Mouse (Mus musculus) CH12.LX (cell line): ENCODE results near the gene Tmed2. TPM values are rescaled to one million over a fixed set of nuclear protein-coding genes. Genes with fewer than 3 reads are reported as not detected.

Experiments
- DNase-seq: peaks from one replicate; pipeline ENCODE4 v3.0.0-alpha.2; 2013; ENCODE audit errors: extremely low read depth
- H3K27ac ChIP-seq: 2 replicates; pipeline ENCODE4 v1.5.1; 2012; ENCODE audit warnings: low read depth, mild to moderate bottlenecking, control low read depth, moderate library complexity; ENCODE audit not compliant: insufficient read depth
- H3K27me3 ChIP-seq: replicated peaks from 2 replicates; pipeline ENCODE3; 2012; ENCODE audit warnings: inconsistent platforms
- H3K36me3 ChIP-seq, 2 experiments: replicated peaks in 1 of 2; 2 replicates each; pipeline versions ENCODE3 to v1.6.1; 2012; ENCODE audit warnings: inconsistent platforms in 1 of 2, low read length in 1 of 2, mild to moderate bottlenecking in 1 of 2, mixed read lengths in 1 of 2, moderate library complexity in 1 of 2; ENCODE audit not compliant: control insufficient read depth in 1 of 2, insufficient read depth in 1 of 2
- H3K4me1 ChIP-seq, 2 experiments: 2 replicates each; pipeline ENCODE4 v1.6.1; 2012; ENCODE audit warnings: inconsistent platforms in 1 of 2, moderate library complexity in 1 of 2; ENCODE audit not compliant: insufficient read depth in 2 of 2, control insufficient read depth in 1 of 2
- H3K4me2 ChIP-seq: 2 replicates; pipeline ENCODE4 v1.6.1; 2012; ENCODE audit warnings: low read depth, mild to moderate bottlenecking, control low read depth; ENCODE audit not compliant: poor library complexity, insufficient read depth, severe bottlenecking
- H3K4me3 ChIP-seq, 3 experiments: fragments of 150-350 bp in 1 of 3; sonication (generic) in 1 of 3; replicated peaks in 1 of 3; 2 replicates each; pipeline versions ENCODE3 to v1.5.1; 2011 to 2012; ENCODE audit warnings: low read depth in 2 of 3, low read length in 2 of 3, mild to moderate bottlenecking in 2 of 3, moderate library complexity in 2 of 3, control low read depth in 1 of 3, improper control_type of control experiment in 1 of 3, inconsistent platforms in 1 of 3, mixed read lengths in 1 of 3; ENCODE audit not compliant: poor library complexity in 1 of 3
- H3K79me2 ChIP-seq: replicated peaks from 2 replicates; pipeline ENCODE4 v1.6.1; 2012; ENCODE audit warnings: mild to moderate bottlenecking, moderate library complexity; ENCODE audit not compliant: control insufficient read depth, poor library complexity, insufficient read depth, severe bottlenecking; ENCODE audit errors: extremely low read depth
- H3K9ac ChIP-seq: 2 replicates; pipeline ENCODE4 v1.6.1; 2012; ENCODE audit warnings: low read depth, mild to moderate bottlenecking, control low read depth, moderate library complexity; ENCODE audit not compliant: insufficient read depth
- H3K9me3 ChIP-seq: replicated peaks from 2 replicates; pipeline ENCODE3; 2012; ENCODE audit warnings: low read length, inconsistent platforms, mixed read lengths
- BHLHE40 ChIP-seq: IDR thresholded peaks from 2 replicates; pipeline ENCODE4 v1.6.1; 2011; ENCODE audit warnings: mild to moderate bottlenecking, low read depth, low read length, improper control_type of control experiment
- CHD1 ChIP-seq: IDR thresholded peaks from 2 replicates; pipeline ENCODE4 v1.6.1; 2012; ENCODE audit warnings: low read depth, low read length, improper control_type of control experiment, inconsistent platforms
- CHD2 ChIP-seq: IDR thresholded peaks from 2 replicates; pipeline ENCODE4 v1.6.1; 2011; ENCODE audit warnings: low read length, improper control_type of control experiment
- CTCF ChIP-seq, 2 experiments: IDR thresholded peaks in 1 of 2; conservative IDR thresholded peaks in 1 of 2; 2 replicates each; pipeline ENCODE4 v1.5.1; 2011 to 2012; ENCODE audit warnings: low read depth in 2 of 2, low read length in 2 of 2, improper control_type of control experiment in 1 of 2, inconsistent platforms in 1 of 2, mild to moderate bottlenecking in 1 of 2, moderate library complexity in 1 of 2
- E2F4 ChIP-seq: IDR thresholded peaks from 2 replicates; pipeline ENCODE4 v1.6.1; 2011; ENCODE audit warnings: low read depth, low read length, improper control_type of control experiment; ENCODE audit not compliant: insufficient replicate concordance
- ELF1 ChIP-seq: IDR thresholded peaks from 2 replicates; pipeline ENCODE4 v1.6.1; 2014; ENCODE audit warnings: low read depth, mild to moderate bottlenecking, inconsistent platforms, low read length, improper control_type of control experiment
- EP300 ChIP-seq: IDR thresholded peaks from 2 replicates; pipeline ENCODE4 v1.6.1; 2011; ENCODE audit warnings: low read length, improper control_type of control experiment
- ETS1 ChIP-seq: conservative IDR thresholded peaks from 2 replicates; pipeline ENCODE4 v1.6.1; 2012; ENCODE audit warnings: low read depth, mild to moderate bottlenecking, inconsistent platforms, low read length, improper control_type of control experiment, moderate library complexity
- GABPA ChIP-seq: IDR thresholded peaks from 2 replicates; pipeline ENCODE4 v1.6.1; 2012; ENCODE audit warnings: low read depth, low read length, improper control_type of control experiment, inconsistent platforms; ENCODE audit not compliant: insufficient replicate concordance
- HCFC1 ChIP-seq: IDR thresholded peaks from 2 replicates; pipeline ENCODE4 v1.6.1; 2012; ENCODE audit warnings: low read depth, mild to moderate bottlenecking, inconsistent platforms, low read length, improper control_type of control experiment
- IRF4 ChIP-seq: IDR thresholded peaks from 2 replicates; pipeline ENCODE4 v1.6.1; 2014; ENCODE audit warnings: low read depth, mild to moderate bottlenecking, inconsistent platforms, low read length, improper control_type of control experiment
- JUN ChIP-seq: IDR thresholded peaks from 2 replicates; pipeline ENCODE4 v1.6.1; 2011; ENCODE audit warnings: low read depth, mild to moderate bottlenecking, low read length, improper control_type of control experiment, moderate library complexity; ENCODE audit not compliant: insufficient read depth
- JUND ChIP-seq: conservative IDR thresholded peaks from 2 replicates; pipeline ENCODE4 v1.6.1; 2011; ENCODE audit warnings: low read depth, low read length, improper control_type of control experiment
- KAT2A ChIP-seq: IDR thresholded peaks from 2 replicates; pipeline ENCODE4 v1.6.1; 2012; ENCODE audit warnings: low read length, improper control_type of control experiment, inconsistent platforms; ENCODE audit not compliant: insufficient replicate concordance
- MAFK ChIP-seq: IDR thresholded peaks from 2 replicates; pipeline ENCODE4 v1.6.1; 2011; ENCODE audit warnings: low read length, improper control_type of control experiment; ENCODE audit not compliant: insufficient replicate concordance
- MAX ChIP-seq: IDR thresholded peaks from 2 replicates; pipeline ENCODE4 v1.6.1; 2011; ENCODE audit warnings: low read length, improper control_type of control experiment
- MAZ ChIP-seq: IDR thresholded peaks from 2 replicates; pipeline ENCODE4 v1.6.1; 2012; ENCODE audit warnings: low read depth, mild to moderate bottlenecking, inconsistent platforms, low read length, improper control_type of control experiment, moderate library complexity
- MEF2A ChIP-seq: IDR thresholded peaks from 2 replicates; pipeline ENCODE4 v1.6.1; 2014; ENCODE audit warnings: low read depth, mild to moderate bottlenecking, inconsistent platforms, low read length, improper control_type of control experiment, borderline replicate concordance
- MXI1 ChIP-seq: IDR thresholded peaks from 2 replicates; pipeline ENCODE4 v1.6.1; 2011; ENCODE audit warnings: mild to moderate bottlenecking, low read depth, low read length, improper control_type of control experiment
- MYC ChIP-seq: IDR thresholded peaks from 2 replicates; pipeline ENCODE4 v1.6.1; 2011; ENCODE audit warnings: low read depth, mild to moderate bottlenecking, improper control_type of control experiment, low read length
- NELFE ChIP-seq: IDR thresholded peaks from 2 replicates; pipeline ENCODE4 v1.6.1; 2011; ENCODE audit warnings: low read depth, low read length, improper control_type of control experiment
- NRF1 ChIP-seq: IDR thresholded peaks from 2 replicates; pipeline ENCODE4 v1.6.1; 2014; ENCODE audit warnings: low read depth, mild to moderate bottlenecking, inconsistent platforms, low read length, improper control_type of control experiment, moderate library complexity
- PAX5 ChIP-seq: IDR thresholded peaks from 2 replicates; pipeline ENCODE4 v1.6.1; 2012; ENCODE audit warnings: low read length, inconsistent platforms, mixed read lengths
- POLR2A ChIP-seq: IDR thresholded peaks from 2 replicates; pipeline ENCODE4 v1.6.1; 2011; ENCODE audit warnings: low read depth, mild to moderate bottlenecking, improper control_type of control experiment, low read length
- POLR2AphosphoS2 ChIP-seq: IDR thresholded peaks from 2 replicates; pipeline ENCODE4 v1.6.1; 2011; ENCODE audit warnings: low read depth, low read length, improper control_type of control experiment
- RAD21 ChIP-seq: IDR thresholded peaks from 2 replicates; pipeline ENCODE4 v1.6.1; 2011; ENCODE audit warnings: low read depth, mild to moderate bottlenecking, low read length, improper control_type of control experiment, moderate library complexity
- RCOR1 ChIP-seq: conservative IDR thresholded peaks from 2 replicates; pipeline ENCODE4 v1.6.1; 2012; ENCODE audit warnings: low read depth, mild to moderate bottlenecking, inconsistent platforms, low read length, improper control_type of control experiment
- SIN3A ChIP-seq: IDR thresholded peaks from 2 replicates; pipeline ENCODE4 v1.6.1; 2012; ENCODE audit warnings: low read length, improper control_type of control experiment, inconsistent platforms
- SMC3 ChIP-seq: IDR thresholded peaks from 2 replicates; pipeline ENCODE4 v1.6.1; 2011; ENCODE audit warnings: low read depth, low read length, improper control_type of control experiment
- TBP ChIP-seq: conservative IDR thresholded peaks from 2 replicates; pipeline ENCODE4 v1.6.1; 2011; ENCODE audit warnings: low read depth, low read length, improper control_type of control experiment
- TCF12 ChIP-seq: IDR thresholded peaks from 2 replicates; pipeline ENCODE4 v1.6.1; 2014; ENCODE audit warnings: low read depth, mild to moderate bottlenecking, inconsistent platforms, low read length, improper control_type of control experiment
- UBTF ChIP-seq: IDR thresholded peaks from 2 replicates; pipeline ENCODE4 v1.6.1; 2012; ENCODE audit warnings: low read depth, mild to moderate bottlenecking, inconsistent platforms, low read length, improper control_type of control experiment, moderate library complexity
- USF1 ChIP-seq: IDR thresholded peaks from 2 replicates; pipeline ENCODE4 v1.6.1; 2014; ENCODE audit warnings: low read depth, mild to moderate bottlenecking, inconsistent platforms, low read length, improper control_type of control experiment
- USF2 ChIP-seq: conservative IDR thresholded peaks from 2 replicates; pipeline ENCODE4 v1.6.1; 2011; ENCODE audit warnings: low read depth, low read length, improper control_type of control experiment
- ZC3H11A ChIP-seq: IDR thresholded peaks from 2 replicates; pipeline ENCODE4 v1.6.1; 2012; ENCODE audit warnings: low read depth, mild to moderate bottlenecking, inconsistent platforms, low read length, improper control_type of control experiment
- ZKSCAN1 ChIP-seq: IDR thresholded peaks from 2 replicates; pipeline ENCODE4 v1.6.1; 2012; ENCODE audit warnings: low read depth, inconsistent platforms, low read length, improper control_type of control experiment, borderline replicate concordance
- ZMIZ1 ChIP-seq: IDR thresholded peaks from 2 replicates; pipeline ENCODE4 v1.6.1; 2012; ENCODE audit warnings: low read depth, mild to moderate bottlenecking, inconsistent platforms, low read length, improper control_type of control experiment
- ZNF384 ChIP-seq: IDR thresholded peaks from 2 replicates; pipeline ENCODE4 v1.6.1; 2012; ENCODE audit warnings: low read depth, low read length, improper control_type of control experiment, inconsistent platforms
- dilution Hi-C: fragments of 300-500 bp; cut with MboI; formaldehyde crosslinking; loops from 2 replicates; pipeline ENCODE4 v1.14.3; 2020; ENCODE audit warnings: low sequenced_read_pairs; ENCODE audit not compliant: extremely low pct_unique_long_range_greater_than_20kb, extremely low pct_ligation_motif_present
- in situ Hi-C: fragments of 300-500 bp; cut with MboI; formaldehyde crosslinking; loops from 3 replicates; pipeline ENCODE4 v1.14.3; 2019; ENCODE audit warnings: low sequenced_read_pairs, low pct_ligation_motif_present, low pct_unique_long_range_greater_than_20kb, mixed read lengths
- polyA plus RNA-seq: library from polyadenylated mRNA; unstranded; fragments of >175 nt; gene quantifications from 2 replicates; pipeline ENCODE4 v1.2.1, GENCODE M21; 2012; ENCODE audit warnings: low read depth; ENCODE audit not compliant: insufficient read length
- total RNA-seq, 2 experiments: library from RNA; depleted of rRNA; stranded (reverse); fragments of 300-350 nt in 1 of 2; fragments of >200 nt in 1 of 2; gene quantifications; 2 replicates each; pipeline ENCODE4 v1.2.3; 2012 to 2014

The Tmed2 gene
- total RNA-seq (2012; rRNA removed) (205 and 319 TPM in 2 replicates), total RNA-seq (2014; rRNA removed) (769 and 796 TPM in 2 replicates), polyA plus RNA-seq (280 and 301 TPM in 2 replicates)

DNA sequence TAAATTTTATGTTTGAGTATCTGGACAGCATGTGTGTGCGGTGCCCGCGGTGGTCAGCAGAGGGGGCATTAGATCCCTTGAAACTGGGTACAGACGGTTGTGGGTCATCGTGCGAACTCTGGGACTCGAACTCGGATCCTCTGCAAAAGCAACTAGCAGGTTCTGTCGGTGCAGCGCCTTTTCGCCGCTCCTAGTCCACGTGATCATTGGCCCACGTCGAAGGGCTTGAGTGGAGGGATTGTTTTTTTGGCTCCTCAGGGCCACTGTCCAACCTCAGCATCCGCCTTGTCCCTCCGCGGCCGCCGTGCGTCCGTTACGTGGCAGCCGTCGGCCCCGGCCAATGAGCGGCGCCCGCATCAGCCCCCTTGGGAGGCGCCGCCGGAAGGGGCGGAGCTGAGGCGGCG is at the start of gene Tmed2:
TSS of gene Tmed2 (plus strand) at position 313 of the 404 bp plus-strand sequence.
- Histone ChIP-seq H3K4me3 (peak within 1 kb of the TSS; percentile 87 to 94 (median 94)), H3K9ac (peak within 1 kb of the TSS; percentile 91), H3K4me1 (peaks cover 2 to 59% of the 10 kb centered on the region in 2 experiments; a peak in 3 of 4 replicates), H3K27ac (peak within 1 kb of the TSS; percentile 26), H3K79me2 (peaks cover 46% of the 10 kb centered on the region), H3K36me3 (peaks cover 19 to 32% of the 10 kb centered on the region in 2 experiments), H3K9me3 (no peaks in the 10 kb centered on the region), H3K4me2 (peak within 1 kb of the TSS; percentile 12; the same call in 1 of the 2 replicates), H3K27me3 (no peaks in the 10 kb centered on the region)
- TF ChIP-seq EP300 (no peak), NRF1 (peak; percentile 63), TBP (peak; percentile 48; the same call in 1 of the 2 replicates), E2F4 (peak; percentile 56; the same call in 1 of the 2 replicates), SIN3A (peak; percentile 91), POLR2A (peak; percentile 46; the same call in 1 of the 2 replicates), HCFC1 (peak; percentile 92), KAT2A (peak; percentile 95), MYC (peak; percentile 95), ZMIZ1 (no peak), BHLHE40 (peak; percentile 91), JUND (peak; percentile 35; the same call in 1 of the 2 replicates), MXI1 (peak; percentile 80), IRF4 (peak; percentile 64), TCF12 (peak; percentile 68), PAX5 (no peak), MEF2A (peak; percentile 87), UBTF (no peak), RCOR1 (0 out of 2 replicates have a peak, but pooled peaks have one; percentile 49), MAZ (peak; percentile 83; the same call in 1 of the 2 replicates), NELFE (peak; percentile 23; the same call in 1 of the 2 replicates), ZC3H11A (no peak), ZNF384 (peak; percentile 64; the same call in 1 of the 2 replicates), MAFK (no peak), USF2 (peak; percentile 83), GABPA (peak; percentile 35; the same call in 1 of the 2 replicates), CHD1 (no peak), ELF1 (peak; percentile 95), ETS1 (peak; percentile 31; the same call in 1 of the 2 replicates), ZKSCAN1 (no peak), MAX (peak; percentile 98), USF1 (peak; percentile 93), JUN (no peak), SMC3 (peak; percentile 21; the same call in 1 of the 2 replicates), CTCF (conservative IDR thresholded peaks at IDR 0.05 in 1 of 2, IDR thresholded peaks at IDR 0.05 in 1 of 2; ENCODE audit: low read depth in 2 of 2, low read length in 2 of 2) (peak in 1 of 2 experiments; percentile 47; a peak in 2 of 4 replicates), CHD2 (peak; percentile 50), POLR2AphosphoS2 (no peak), RAD21 (no peak; the same call in 1 of the 2 replicates)
- in situ Hi-C loops = no loop called here
- dilution Hi-C loops = no loop called here
- DNase-seq = peak; percentile 97
